Mouse (Mus musculus) left cerebral cortex, postnatal 10 days (tissue): ENCODE results near the gene Necab2. TPM values are rescaled to one million over a fixed set of nuclear protein-coding genes. Genes with fewer than 3 reads are reported as not detected.

Experiments used
- DNase-seq, 2 experiments: peaks; one replicate each; pipeline ENCODE4 v3.0.0; 2021 to 2022; ENCODE audit warnings: low spot score in 2 of 2, mixed read lengths in 1 of 2; ENCODE audit errors: extremely low spot score in 1 of 2
- intact Hi-C: fragments of 180-260 bp; cut with DNase I; formaldehyde crosslinking; loops from one replicate; pipeline ENCODE4 v1.15.1; 2025
- total RNA-seq, 2 experiments: library from RNA; stranded (reverse); gene quantifications; 2 replicates each; pipeline ENCODE4 v1.2.3; 2021

The Necab2 gene
- total RNA-seq, 2 experiments from 2014 or later: 51.6 to 63.6 TPM

- intact Hi-C loops: no loop called here
- DNase-seq: no peak
Observed at GRCm38 (mm10) chr8:119426069-119426735, 20.3 kb upstream of the Necab2 start.

- intact Hi-C loops: no loop called here
Observed at GRCm38 (mm10) chr8:119427634-119428349, 18.7 kb upstream of the Necab2 start.

GRCm38 (mm10) chr8:119428350-119428740 lies 18.2 kb upstream of the Necab2 start:
- DNase-seq: no peak
- intact Hi-C loops: no loop called here

More at GRCm38 (mm10) chr8:119427634-119428349, 18.7 kb upstream of the Necab2 start:
- DNase-seq: no peak

- no peak for DNase-seq
- intact Hi-C loops: no loop called here
Observed at GRCm38 (mm10) chr8:119428766-119429327, 17.7 kb upstream of the Necab2 start.

GRCm38 (mm10) chr8:119429552-119429951 lies 17.0 kb upstream of the Necab2 start:
- no peak for DNase-seq
- intact Hi-C loops: no loop called here

DNA sequence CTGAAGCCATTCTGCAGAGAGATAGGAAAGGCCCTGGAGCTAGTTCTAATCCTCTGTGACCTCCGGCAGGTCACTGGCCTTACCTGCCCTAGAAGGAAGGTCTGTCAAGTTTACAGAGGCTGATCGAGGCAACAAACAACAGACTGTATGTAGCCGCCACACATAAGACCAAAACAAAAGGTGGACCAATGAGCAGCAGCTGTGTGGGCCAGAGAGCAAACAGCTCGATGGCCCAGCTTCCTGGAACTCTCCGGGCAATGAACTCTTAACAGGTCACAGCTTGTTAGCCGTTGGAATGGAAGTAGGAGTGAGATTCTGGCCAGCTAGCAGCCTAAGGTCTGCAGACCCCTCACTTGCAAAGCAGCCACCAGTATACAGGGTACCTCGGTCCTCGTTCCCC lies 16.3 kb upstream of the Necab2 start:
- intact Hi-C loops: no loop called here
- DNase-seq: no peak

DNA sequence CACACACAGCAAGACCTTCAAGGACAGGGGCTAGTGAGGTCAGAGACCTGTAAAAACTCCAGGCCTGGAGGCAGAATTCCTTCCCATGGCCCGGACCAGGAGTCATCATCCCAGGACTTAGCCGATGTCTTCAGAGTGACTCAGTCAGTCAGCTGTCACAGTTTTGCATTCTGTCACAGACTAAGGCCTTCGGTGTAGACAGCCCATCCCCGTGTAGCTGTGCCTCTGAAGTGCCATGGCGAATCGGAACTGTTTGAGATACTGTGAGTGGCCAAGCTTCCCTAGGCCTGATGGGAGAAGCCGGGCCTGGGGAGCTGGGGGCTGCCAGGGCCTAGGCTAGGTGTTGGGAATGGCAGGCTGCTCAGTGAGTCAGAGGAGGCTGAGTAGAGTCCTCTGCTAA lies 15.8 kb upstream of the Necab2 start:
- intact Hi-C loops: no loop called here

DNA sequence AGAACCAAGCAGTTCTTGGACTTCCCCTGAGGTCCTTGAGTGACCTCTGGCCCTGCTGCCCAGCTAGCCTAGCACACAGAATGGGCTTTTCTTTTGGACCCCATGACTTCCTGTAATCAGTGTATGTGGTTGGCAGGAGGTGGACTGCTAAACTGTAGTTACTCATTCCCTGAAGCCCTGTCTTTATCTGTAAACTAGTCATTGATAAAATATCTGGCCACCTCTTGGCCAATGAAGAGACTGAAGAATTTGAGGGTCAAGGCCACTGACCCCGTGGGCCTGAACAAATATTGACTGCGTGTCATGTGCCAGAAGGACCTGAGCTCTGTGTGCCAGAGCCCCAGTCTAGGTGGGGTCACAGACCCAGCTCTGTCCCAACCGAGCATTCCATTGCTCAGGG lies 14.1 kb upstream of the Necab2 start:
- intact Hi-C loops: no loop called here
- DNase-seq: no peak

More for the DNA sequence above, 15.8 kb upstream of the Necab2 start:
- DNase-seq: no peak

DNA sequence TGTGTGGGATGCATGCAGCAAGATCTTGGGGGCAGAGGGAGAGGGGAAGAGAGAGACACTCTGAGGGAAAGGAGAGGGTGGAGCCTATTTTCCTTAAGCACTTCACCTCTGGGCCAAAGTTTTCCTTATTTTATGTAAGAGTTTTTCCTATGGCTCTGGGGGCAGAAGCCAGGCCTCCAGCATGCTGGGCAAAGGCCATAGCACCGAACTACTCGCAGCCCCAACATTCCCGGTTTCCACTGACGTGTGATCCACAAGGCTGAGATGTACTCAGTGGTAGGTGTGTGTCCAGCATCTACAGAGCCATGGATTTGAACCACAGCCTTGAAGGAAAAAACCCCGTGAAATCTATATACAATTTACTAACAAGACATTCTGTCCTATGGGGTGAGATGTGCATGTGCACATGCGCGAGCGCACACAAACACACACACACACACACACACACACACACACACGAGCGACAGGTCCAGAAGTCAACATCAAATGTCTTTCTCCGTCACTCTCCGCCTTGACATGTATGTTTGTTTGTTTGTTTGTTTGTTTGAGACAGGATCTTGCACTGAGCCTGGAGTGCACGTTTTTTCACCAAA lies 12.8 kb upstream of the Necab2 start, which contains the start of gene Osgin1:
TSS of gene Osgin1 (plus strand) at position 543 of the 593 bp plus-strand sequence.
- intact Hi-C loops: no loop called here
- DNase-seq: no peak

- intact Hi-C loops: no loop called here
Observed at GRCm38 (mm10) chr8:119434569-119434968, 11.9 kb upstream of the Necab2 start.

DNA sequence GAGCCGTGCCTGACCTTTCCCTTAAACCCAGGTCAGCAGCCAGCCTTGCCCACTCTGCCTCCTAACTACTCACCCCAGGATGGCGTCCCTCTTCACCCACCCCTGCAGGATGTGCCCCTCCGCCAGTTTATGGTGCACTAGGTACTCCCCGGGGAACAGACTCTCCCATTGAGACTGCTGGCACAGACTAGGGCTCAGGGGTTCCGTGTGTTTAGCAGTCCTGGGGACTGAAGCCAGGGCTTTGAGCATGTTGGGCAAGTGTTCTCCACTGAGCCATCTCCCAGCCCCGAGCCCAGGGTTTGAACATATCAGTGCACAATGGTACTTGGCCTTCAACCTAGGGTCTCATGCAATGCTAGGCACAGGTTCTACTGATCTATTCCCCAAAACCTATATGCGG lies 11.0 kb upstream of the Necab2 start:
- intact Hi-C loops: no loop called here

More at GRCm38 (mm10) chr8:119434569-119434968, 11.9 kb upstream of the Necab2 start:
- no peak for DNase-seq

DNA sequence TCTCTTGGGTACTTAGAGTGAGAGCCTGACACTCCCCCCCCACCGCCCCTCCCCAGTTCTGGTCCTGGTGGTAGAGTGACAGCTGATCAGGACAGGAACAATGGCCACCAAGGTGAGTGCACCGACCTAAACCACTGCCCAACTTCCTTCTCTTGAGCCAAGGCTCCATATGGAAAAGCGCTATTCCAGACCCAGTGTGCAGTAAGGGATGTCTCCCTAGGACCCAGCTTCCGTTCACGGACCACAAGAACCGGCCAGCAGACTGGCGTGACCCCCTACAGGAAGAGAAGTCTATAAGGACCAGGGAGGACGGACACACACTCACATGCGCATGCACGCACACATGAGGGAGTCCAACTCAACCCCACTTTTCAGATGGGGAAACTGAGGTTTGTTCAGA lies 10.2 kb upstream of the Necab2 start:
- no peak for DNase-seq
- intact Hi-C loops: no loop called here

More for the DNA sequence above, 11.0 kb upstream of the Necab2 start:
- no peak for DNase-seq

DNA sequence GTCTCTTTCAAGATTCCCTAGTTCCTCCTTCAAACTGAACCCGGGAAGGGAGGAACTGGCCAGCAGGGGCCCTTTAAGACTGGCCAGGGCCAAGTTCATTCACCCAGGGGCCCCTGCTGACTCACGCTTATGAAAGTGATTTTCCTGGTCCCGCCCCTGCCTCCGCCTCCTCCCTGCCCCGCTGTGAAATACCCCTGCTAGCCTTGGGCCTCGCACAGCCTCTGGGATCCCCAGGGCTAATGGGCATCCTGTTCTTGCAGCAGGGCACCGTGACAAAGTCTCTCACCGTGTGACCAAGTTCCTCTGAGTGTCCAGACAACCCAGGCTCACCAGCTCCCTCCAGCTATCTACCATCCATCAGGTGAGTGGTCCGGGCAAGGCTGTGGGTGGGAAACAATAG lies 9.6 kb upstream of the Necab2 start:
- peak in 1 of 2 experiments; percentile 79 for DNase-seq
- intact Hi-C loops: no loop called here

- DNase-seq: no peak
- intact Hi-C loops: no loop called here
Observed at GRCm38 (mm10) chr8:119437506-119437905, 9.0 kb upstream of the Necab2 start.

GRCm38 (mm10) chr8:119438876-119439275 lies 7.6 kb upstream of the Necab2 start:
- intact Hi-C loops: no loop called here

DNA sequence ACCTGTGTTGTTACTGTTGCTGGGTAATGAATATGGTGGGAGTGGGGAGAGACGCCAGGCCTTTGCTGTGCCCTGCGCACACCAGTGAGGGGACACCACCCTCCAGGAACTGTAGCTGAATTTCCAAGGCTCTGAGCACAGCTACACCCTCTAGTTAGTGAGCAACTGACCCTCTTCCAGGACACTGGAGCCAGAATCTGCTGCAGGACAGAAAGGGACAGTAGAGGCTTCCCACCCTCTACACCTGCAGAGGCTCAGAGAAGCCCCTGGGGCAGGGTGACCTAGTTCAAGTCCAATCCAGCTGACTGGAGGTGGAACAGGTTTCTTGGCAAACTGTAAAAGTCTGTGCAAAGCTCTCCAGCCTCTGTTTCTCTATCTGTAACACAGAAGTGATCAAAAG lies 7.1 kb upstream of the Necab2 start:
- intact Hi-C loops: no loop called here
- no peak for DNase-seq

More at GRCm38 (mm10) chr8:119438876-119439275, 7.6 kb upstream of the Necab2 start:
- DNase-seq: no peak

GRCm38 (mm10) chr8:119439893-119440249 lies 6.6 kb upstream of the Necab2 start:
- intact Hi-C loops: loop anchor here (5.0 to 10.0 kb wide), 2 partner anchors 237 to 335 kb away; partner anchors contain the start of gene Tldc1

DNA sequence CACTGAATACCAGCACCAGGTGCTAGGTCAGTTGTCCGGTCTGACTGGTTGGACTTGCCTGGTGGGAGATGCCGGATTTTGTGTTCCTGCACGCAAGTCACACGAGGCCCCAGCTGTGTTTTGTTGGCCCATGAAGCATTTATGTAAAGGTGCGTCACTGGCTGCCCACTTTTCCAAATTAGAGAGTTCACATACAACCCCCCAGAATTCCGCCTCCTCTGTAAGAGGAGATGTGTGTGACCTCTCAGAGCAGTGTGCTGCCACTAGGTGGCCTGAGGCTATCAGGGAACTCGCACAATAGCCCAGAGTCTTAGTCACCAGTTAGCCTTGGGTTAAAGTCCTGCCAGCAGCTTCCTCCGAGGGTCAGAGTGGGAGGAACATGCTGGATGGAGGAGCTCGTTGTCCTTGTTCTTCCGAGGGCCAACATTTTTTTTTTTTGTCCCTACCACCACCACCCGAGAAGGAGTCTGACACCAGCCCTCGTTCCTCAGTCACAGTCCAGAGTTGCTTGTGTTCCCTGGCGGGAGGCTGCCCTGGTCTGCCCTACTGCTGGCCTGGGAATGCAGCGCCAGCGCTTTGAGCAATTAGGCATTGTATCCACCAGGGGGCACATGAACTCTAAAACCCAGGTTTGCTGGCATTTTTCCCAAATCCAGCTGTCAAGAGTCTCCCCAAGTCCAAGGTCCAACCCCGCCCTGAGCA lies 6.1 kb upstream of the Necab2 start:
- peak; percentile 46 to 79 for DNase-seq
- intact Hi-C loops: loop anchor here (5.0 to 10.0 kb wide), 2 partner anchors 237 to 334 kb away; partner anchors contain the start of gene Tldc1

More at GRCm38 (mm10) chr8:119439893-119440249, 6.6 kb upstream of the Necab2 start:
- no peak for DNase-seq

GRCm38 (mm10) chr8:119440952-119441270 lies 5.6 kb upstream of the Necab2 start:
- no peak for DNase-seq
- intact Hi-C loops: loop anchor here (5.0 to 10.0 kb wide), 2 partner anchors 236 to 334 kb away; partner anchors contain the start of gene Tldc1
